Mouse (Mus musculus): Measurements from ENCODE around the gene Gdf11. TPM values are rescaled to one million over a fixed set of nuclear protein-coding genes. Genes with fewer than 3 reads are reported as not detected.
A peak's percentile ranks its signal among the peaks of the same experiment; 100 is the strongest.

Gdf11 gene
- total and polyA plus RNA-seq, 3 experiments: 0.78 to 2.5 (median 2.0) TPM

- DNase-seq: no peak
- WGBS: 87% methylated on average over 4 of the region's 4 CpGs
- intact Hi-C loops (cut with DNase I): no loop called here
- H3K27me3 ChIP-seq (ENCODE audit: control insufficient read depth, insufficient read depth, low read length): no peaks in the 10 kb centered on the region
- H3K27ac ChIP-seq: no peak overlapping the region
- peaks cover 1% of the 10 kb centered on the region; the same call in 1 of the 2 replicates for H3K4me1 ChIP-seq (ENCODE audit: control insufficient read depth, insufficient read depth, low read length)
- no peak for TF ChIP-seq EP300 (IDR thresholded peaks at IDR 0.05; ENCODE audit: insufficient read depth, low read depth, low read length)
- TF ChIP-seq CTCF (IDR thresholded peaks at IDR 0.05): no peak
- no peak for TF ChIP-seq POLR2A (IDR thresholded peaks at IDR 0.05; ENCODE audit: insufficient read depth, low read depth, low read length)
- H3K9ac ChIP-seq (ENCODE audit: low read depth, low read length): no peak overlapping the region
- H3K4me3 ChIP-seq: no peak overlapping the region
- H3K79me2 ChIP-seq (replicated peaks; ENCODE audit: control insufficient read depth, insufficient read depth, low read length): no peaks in the 10 kb centered on the region
- H3K36me3 ChIP-seq (ENCODE audit: control insufficient read depth, insufficient read depth, low read length): no peaks in the 10 kb centered on the region
Observed at GRCm38 (mm10) chr10:128912268-128912667, 20.8 kb upstream of the Gdf11 start.

- WGBS: 67% methylated on average over 6 of the region's 6 CpGs
- intact Hi-C loops (cut with DNase I): no loop called here
- Histone ChIP-seq H3K9ac (ENCODE audit: low read depth, low read length) (no peak overlapping the region), H3K36me3 (ENCODE audit: control insufficient read depth, insufficient read depth, low read length) (no peaks in the 10 kb centered on the region), H3K27me3 (ENCODE audit: control insufficient read depth, insufficient read depth, low read length) (no peaks in the 10 kb centered on the region), H3K79me2 (replicated peaks; ENCODE audit: control insufficient read depth, insufficient read depth, low read length) (no peaks in the 10 kb centered on the region), H3K27ac (no peak overlapping the region; the same call in 1 of the 2 replicates), H3K4me3 (no peak overlapping the region), H3K4me1 (ENCODE audit: control insufficient read depth, insufficient read depth, low read length) (peaks cover 1% of the 10 kb centered on the region; the same call in 1 of the 2 replicates)
- DNase-seq: peak in 1 of 2 experiments; percentile 25
- TF ChIP-seq EP300 (IDR thresholded peaks at IDR 0.05; ENCODE audit: insufficient read depth, low read depth, low read length) (no peak), POLR2A (IDR thresholded peaks at IDR 0.05; ENCODE audit: insufficient read depth, low read depth, low read length) (no peak), CTCF (IDR thresholded peaks at IDR 0.05) (no peak)
Observed at GRCm38 (mm10) chr10:128911430-128911829, 19.9 kb upstream of the Gdf11 start.

- Histone ChIP-seq H3K4me1 (ENCODE audit: control insufficient read depth, insufficient read depth, low read length) (peaks cover 1% of the 10 kb centered on the region; the same call in 1 of the 2 replicates), H3K79me2 (replicated peaks; ENCODE audit: control insufficient read depth, insufficient read depth, low read length) (no peaks in the 10 kb centered on the region), H3K36me3 (ENCODE audit: control insufficient read depth, insufficient read depth, low read length) (no peaks in the 10 kb centered on the region), H3K27me3 (ENCODE audit: control insufficient read depth, insufficient read depth, low read length) (no peaks in the 10 kb centered on the region), H3K27ac (peak overlapping the region; percentile 96), H3K4me3 (peak overlapping the region; percentile 95), H3K9ac (ENCODE audit: low read depth, low read length) (peak overlapping the region; percentile 95)
- TF ChIP-seq CTCF (IDR thresholded peaks at IDR 0.05): no peak
- TF ChIP-seq EP300 (IDR thresholded peaks at IDR 0.05; ENCODE audit: insufficient read depth, low read depth, low read length): no peak
- TF ChIP-seq POLR2A (IDR thresholded peaks at IDR 0.05; ENCODE audit: insufficient read depth, low read depth, low read length): no peak
- DNase-seq: peak; percentile 68 to 69
- WGBS: 3% methylated on average over 64 of the region's 66 CpGs
- intact Hi-C loops (cut with DNase I): no loop called here
Observed at GRCm38 (mm10) chr10:128910066-128910841, 18.7 kb upstream of the Gdf11 start.

- Histone ChIP-seq H3K9ac (ENCODE audit: low read depth, low read length) (peak overlapping the region; percentile 95), H3K36me3 (ENCODE audit: control insufficient read depth, insufficient read depth, low read length) (no peaks in the 10 kb centered on the region), H3K79me2 (replicated peaks; ENCODE audit: control insufficient read depth, insufficient read depth, low read length) (no peaks in the 10 kb centered on the region), H3K27me3 (ENCODE audit: control insufficient read depth, insufficient read depth, low read length) (no peaks in the 10 kb centered on the region), H3K27ac (peak overlapping the region; percentile 96), H3K4me1 (ENCODE audit: control insufficient read depth, insufficient read depth, low read length) (peaks cover 1% of the 10 kb centered on the region; the same call in 1 of the 2 replicates), H3K4me3 (peak overlapping the region; percentile 95)
- WGBS: under 1% methylated on average over 36 of the region's 41 CpGs
- TF ChIP-seq POLR2A (IDR thresholded peaks at IDR 0.05; ENCODE audit: insufficient read depth, low read depth, low read length) (peak; percentile 17; the same call in 1 of the 2 replicates), EP300 (IDR thresholded peaks at IDR 0.05; ENCODE audit: insufficient read depth, low read depth, low read length) (no peak), CTCF (IDR thresholded peaks at IDR 0.05) (no peak)
- intact Hi-C loops (cut with DNase I): no loop called here
- DNase-seq: peak; percentile 88 to 90
Observed at GRCm38 (mm10) chr10:128909567-128910028, 18.1 kb upstream of the Gdf11 start.

- Histone ChIP-seq H3K36me3 (ENCODE audit: control insufficient read depth, insufficient read depth, low read length) (no peaks in the 10 kb centered on the region), H3K9ac (ENCODE audit: low read depth, low read length) (peak overlapping the region; percentile 95), H3K79me2 (replicated peaks; ENCODE audit: control insufficient read depth, insufficient read depth, low read length) (no peaks in the 10 kb centered on the region), H3K27me3 (ENCODE audit: control insufficient read depth, insufficient read depth, low read length) (no peaks in the 10 kb centered on the region), H3K4me3 (peak overlapping the region; percentile 95; the same call in 1 of the 2 replicates), H3K27ac (peak overlapping the region; percentile 96), H3K4me1 (ENCODE audit: control insufficient read depth, insufficient read depth, low read length) (peaks cover 1% of the 10 kb centered on the region; the same call in 1 of the 2 replicates)
- intact Hi-C loops (cut with DNase I): no loop called here
- TF ChIP-seq CTCF (IDR thresholded peaks at IDR 0.05) (no peak), EP300 (IDR thresholded peaks at IDR 0.05; ENCODE audit: insufficient read depth, low read depth, low read length) (no peak)
- DNase-seq: no peak
- 72% methylated on average over 13 of the region's 13 CpGs for WGBS
Observed at GRCm38 (mm10) chr10:128908778-128909448, 17.4 kb upstream of the Gdf11 start.

All from heart, adult 2 months (tissue).